Mouse (Mus musculus) lung, adult 18-20 months (tissue): ENCODE measurements around the gene Olfr1425.
"Not testable (repeated sequence)": the region's sequence is repeated elsewhere in the genome, so short reads cannot be mapped to it uniquely, and the experiment has no call there.

Experiments used
- DNase-seq, 2 experiments: peaks; one replicate each; pipeline ENCODE4 v3.0.0; 2022; ENCODE audit warnings: mixed read lengths in 2 of 2

The Olfr1425 gene

GRCm38 (mm10) chr19:12077631-12078030 is at the start of gene Olfr1425:
TSS of gene Olfr1425 (minus strand) at chr19:12077731.
- not testable (repeated sequence) for DNase-seq

- DNase-seq: no peak
Measured at GRCm38 (mm10) chr19:12123103-12123502, 45.6 kb upstream of the Olfr1425 start, which contains the start of gene Olfr76. TSS of gene Olfr76 (minus strand) at chr19:12123203.

GRCm38 (mm10) chr19:12116464-12116863 is 38.9 kb upstream of the Olfr1425 start:
- no peak for DNase-seq

- no peak for DNase-seq
Measured at GRCm38 (mm10) chr19:12115797-12116196, 38.3 kb upstream of the Olfr1425 start, which contains the start of gene Olfr1428. TSS of gene Olfr1428 (minus strand) at chr19:12115897.

GRCm38 (mm10) chr19:12113807-12114206 is 36.3 kb upstream of the Olfr1425 start:
- no peak for DNase-seq

GRCm38 (mm10) chr19:12104541-12104940 is 27.0 kb upstream of the Olfr1425 start:
- no peak for DNase-seq

- no peak for DNase-seq
Measured at GRCm38 (mm10) chr19:12103234-12103633, 25.7 kb upstream of the Olfr1425 start, which contains the start of gene Olfr1427. TSS of gene Olfr1427 (minus strand) at chr19:12103334.

GRCm38 (mm10) chr19:12091913-12092312 is 14.4 kb upstream of the Olfr1425 start, which contains the start of gene Olfr1426:
TSS of gene Olfr1426 (minus strand) at chr19:12092013.
- DNase-seq: no peak

GRCm38 (mm10) chr19:12069546-12069945 is 8.0 kb downstream of the Olfr1425 start:
- DNase-seq: not testable (repeated sequence)

GRCm38 (mm10) chr19:12067806-12068205 is 9.7 kb downstream of the Olfr1425 start:
- not testable (repeated sequence) for DNase-seq

GRCm38 (mm10) chr19:12062582-12062981 is 14.9 kb downstream of the Olfr1425 start, which contains the start of gene Olfr1424:
TSS of gene Olfr1424 (minus strand) at chr19:12062682.
- not testable (repeated sequence) for DNase-seq

GRCm38 (mm10) chr19:12043163-12043562 is 34.4 kb downstream of the Olfr1425 start:
- DNase-seq: no peak

GRCm38 (mm10) chr19:12041217-12041616 is 36.3 kb downstream of the Olfr1425 start, which contains the start of gene Olfr1423:
TSS of gene Olfr1423 (minus strand) at chr19:12041317.
- no peak for DNase-seq

GRCm38 (mm10) chr19:12037727-12038126 is 39.8 kb downstream of the Olfr1425 start:
- no peak for DNase-seq

GRCm38 (mm10) chr19:12026606-12027005 is 50.9 kb downstream of the Olfr1425 start:
- DNase-seq: no peak

GRCm38 (mm10) chr19:12025333-12025732 is 52.2 kb downstream of the Olfr1425 start:
- DNase-seq: no peak

GRCm38 (mm10) chr19:12024149-12024548 is 53.4 kb downstream of the Olfr1425 start:
- DNase-seq: peak in 1 of 2 experiments; percentile 19
